Mouse (Mus musculus) intestine, postnatal 0 days (tissue): ENCODE data around the gene Pccb. TPM values are rescaled to one million over a fixed set of nuclear protein-coding genes. Genes with fewer than 3 reads are reported as not detected.

ENCODE experiments used
- ATAC-seq: fragments of 200-750 bp; cut with Nextera tagmentation; 2 replicates; pipeline ENCODE4 v1.8.0; 2017; ENCODE audit warnings: mild to moderate bottlenecking, moderate TSS enrichment, moderate library complexity
- H3K27ac ChIP-seq: fragments of 300-500 bp; sonication (generic); 2 replicates; pipeline ENCODE4 v1.5.1; 2014; ENCODE audit warnings: mild to moderate bottlenecking, low read depth, low read length, moderate library complexity
- H3K27me3 ChIP-seq: fragments of 300-500 bp; sonication (generic); replicated peaks from 2 replicates; pipeline ENCODE4 v1.6.1; 2014; ENCODE audit warnings: low read length, mixed read lengths; ENCODE audit not compliant: control insufficient read depth, insufficient read depth
- H3K36me3 ChIP-seq: fragments of 300-500 bp; sonication (generic); 2 replicates; pipeline ENCODE4 v1.6.1; 2014; ENCODE audit warnings: mild to moderate bottlenecking, moderate library complexity; ENCODE audit not compliant: control insufficient read depth, insufficient read depth
- H3K4me1 ChIP-seq: fragments of 300-500 bp; sonication (generic); replicated peaks from 2 replicates; pipeline ENCODE4 v1.6.1; 2014; ENCODE audit warnings: antibody characterized with exemption, low read length, mixed read lengths; ENCODE audit not compliant: control insufficient read depth, insufficient read depth
- H3K4me2 ChIP-seq: fragments of 300-500 bp; sonication (generic); replicated peaks from 2 replicates; pipeline ENCODE4 v1.6.1; 2014; ENCODE audit warnings: low read depth, mild to moderate bottlenecking, moderate library complexity
- H3K4me3 ChIP-seq: fragments of 300-500 bp; sonication (generic); 2 replicates; pipeline ENCODE4 v1.5.1; 2014; ENCODE audit warnings: low read depth, low read length
- H3K9ac ChIP-seq: fragments of 300-500 bp; sonication (generic); 2 replicates; pipeline ENCODE4 v1.6.1; 2014; ENCODE audit warnings: mild to moderate bottlenecking, low read depth, low read length
- H3K9me3 ChIP-seq: fragments of 300-500 bp; sonication (generic); 2 replicates; pipeline ENCODE4 v1.6.1; 2016; ENCODE audit warnings: mixed run types; ENCODE audit not compliant: control insufficient read depth
- CTCF ChIP-seq: sonication (generic); IDR thresholded peaks from 2 replicates; pipeline ENCODE4 v1.5.1; 2016; ENCODE audit warnings: low read depth, mild to moderate bottlenecking, control low read depth, antibody characterized with exemption, moderate library complexity
- WGBS: fragments of 180-500 bp; shearing (Covaris S2); extraction: QIAGEN DNeasy Blood & Tissue Kit; methylation state at CpG from one replicate; pipeline ENCODE4 v1.1.7; 2014; 5-methylcytosine and 5-hydroxymethylcytosine counted together
- polyA plus RNA-seq: library from polyadenylated mRNA; unstranded; fragments of >200 nt; fragmentation: Nextera tagmentation; extraction: Ambion mirVana; gene quantifications from 2 replicates; pipeline ENCODE4 v1.2.1, GENCODE M21; 2015

Gene Pccb
- 30.4 and 31.2 TPM in 2 replicates for polyA plus RNA-seq

GRCm38 (mm10) chr9:101034448-101035098 is at the start of gene Pccb:
Pccb (minus strand) TSS chr9:101034898.
- WGBS = under 1% methylated on average over 61 of the region's 61 CpGs
- H3K27ac ChIP-seq = peak within 1 kb of the TSS; percentile 92
- peak; percentile 99 for ATAC-seq
- peaks cover 5% of the 10 kb centered on the region; the same call in 1 of the 2 replicates for H3K4me1 ChIP-seq
- no peaks in the 10 kb centered on the region for H3K9me3 ChIP-seq
- H3K9ac ChIP-seq = peak within 1 kb of the TSS; percentile 70
- peak within 1 kb of the TSS; percentile 61 for H3K4me3 ChIP-seq
- peak within 1 kb of the TSS; percentile 78 for H3K4me2 ChIP-seq
- H3K36me3 ChIP-seq = no peaks in the 10 kb centered on the region
- peak; percentile 50 for TF ChIP-seq CTCF
- no peaks in the 10 kb centered on the region for H3K27me3 ChIP-seq

GRCm38 (mm10) chr9:101083728-101084127 is 49.0 kb upstream of the Pccb start:
- H3K9ac ChIP-seq = no peak overlapping the region
- no peak for ATAC-seq

GRCm38 (mm10) chr9:101080046-101080685 is 45.5 kb upstream of the Pccb start:
- WGBS = 48% methylated on average over 3 of the region's 3 CpGs
- peak; percentile 53 for TF ChIP-seq CTCF
- no peak for ATAC-seq
- H3K27me3 ChIP-seq = no peaks in the 10 kb centered on the region
- H3K27ac ChIP-seq = no peak overlapping the region
- no peaks in the 10 kb centered on the region for H3K36me3 ChIP-seq
- no peaks in the 10 kb centered on the region for H3K9me3 ChIP-seq
- no peak overlapping the region for H3K4me3 ChIP-seq
- H3K9ac ChIP-seq = no peak overlapping the region
- peaks cover 8% of the 10 kb centered on the region; the same call in 1 of the 2 replicates for H3K4me1 ChIP-seq
- peak overlapping the region; percentile 21; the same call in 1 of the 2 replicates for H3K4me2 ChIP-seq

More at GRCm38 (mm10) chr9:101083728-101084127, 49.0 kb upstream of the Pccb start:
- peaks cover 2% of the 10 kb centered on the region; the same call in 1 of the 2 replicates for H3K4me1 ChIP-seq
- no peak overlapping the region for H3K27ac ChIP-seq
- WGBS = 75% methylated on average over 3 of the region's 3 CpGs
- no peaks in the 10 kb centered on the region for H3K36me3 ChIP-seq
- no peaks in the 10 kb centered on the region for H3K9me3 ChIP-seq
- no peaks in the 10 kb centered on the region for H3K27me3 ChIP-seq
- no peak for TF ChIP-seq CTCF
- no peak overlapping the region for H3K4me3 ChIP-seq
- H3K4me2 ChIP-seq = no peak overlapping the region

- no peaks in the 10 kb centered on the region for H3K9me3 ChIP-seq
- H3K4me2 ChIP-seq = peak overlapping the region; percentile 83
- 74% methylated on average over 4 of the region's 4 CpGs for WGBS
- H3K27ac ChIP-seq = no peak overlapping the region
- H3K36me3 ChIP-seq = no peaks in the 10 kb centered on the region
- H3K4me1 ChIP-seq = peaks cover 8% of the 10 kb centered on the region; the same call in 1 of the 2 replicates
- H3K4me3 ChIP-seq = peak overlapping the region; percentile 19
- no peak for TF ChIP-seq CTCF
- ATAC-seq = no peak
- no peak overlapping the region for H3K9ac ChIP-seq
- no peaks in the 10 kb centered on the region for H3K27me3 ChIP-seq
These were observed 43.9 kb upstream of the Pccb start for GRCm38 (mm10) chr9:101078579-101078978.

- Histone ChIP-seq H3K4me3 (peak overlapping the region; percentile 89), H3K9ac (peak overlapping the region; percentile 92; the same call in 1 of the 2 replicates), H3K27me3 (no peaks in the 10 kb centered on the region), H3K9me3 (no peaks in the 10 kb centered on the region), H3K4me1 (peaks cover 8% of the 10 kb centered on the region; the same call in 1 of the 2 replicates), H3K27ac (no peak overlapping the region), H3K4me2 (peak overlapping the region; percentile 83), H3K36me3 (no peaks in the 10 kb centered on the region)
- TF ChIP-seq CTCF = no peak
- ATAC-seq = no peak
These were observed 42.8 kb upstream of the Pccb start for GRCm38 (mm10) chr9:101077486-101077885.

GRCm38 (mm10) chr9:101076095-101076875 is 41.6 kb upstream of the Pccb start:
- no peak for TF ChIP-seq CTCF
- H3K27me3 ChIP-seq = no peaks in the 10 kb centered on the region
- H3K4me3 ChIP-seq = peak overlapping the region; percentile 89
- no peaks in the 10 kb centered on the region for H3K9me3 ChIP-seq
- under 1% methylated on average over 18 of the region's 18 CpGs for WGBS
- peaks cover 8% of the 10 kb centered on the region; the same call in 1 of the 2 replicates for H3K4me1 ChIP-seq
- H3K27ac ChIP-seq = peak overlapping the region; percentile 21
- no peaks in the 10 kb centered on the region for H3K36me3 ChIP-seq
- H3K9ac ChIP-seq = peak overlapping the region; percentile 92
- ATAC-seq = no peak
- H3K4me2 ChIP-seq = peak overlapping the region; percentile 83
